Mouse (Mus musculus) activated CD4-positive, CD25-positive, alpha-beta regulatory T cell, adult 9 weeks (primary cell): Measurements from ENCODE around the gene Gm12184. TPM values are rescaled to one million over a fixed set of nuclear protein-coding genes. Genes with fewer than 3 reads are reported as not detected.

ENCODE experiments used
- polyA plus RNA-seq: library from polyadenylated mRNA; unstranded; fragments of 100-300 nt; shearing (Covaris generic); gene quantifications from one replicate; pipeline ENCODE4 v1.2.1, GENCODE M21; 2017

Gm12184 gene
- polyA plus RNA-seq, result 0.46 TPM

GRCm38 (mm10) chr11:48825979-48826751, at the start of gene Gm12184, which contains the start of gene Trim7:
Gene Gm12184 (minus strand): TSS chr11:48826655.
Gene Trim7 (plus strand): TSS chr11:48826140.

GRCm38 (mm10) chr11:48871201-48871772, 44.8 kb upstream of the Gm12184 start, which contains the start of gene Irgm1:
Gene Irgm1 (minus strand): TSS chr11:48871683.

GRCm38 (mm10) chr11:48816800-48817665, 9.4 kb downstream of the Gm12184 start, which contains the start of gene Trim41:
Gene Trim41 (minus strand): TSS chr11:48817353.

DNA sequence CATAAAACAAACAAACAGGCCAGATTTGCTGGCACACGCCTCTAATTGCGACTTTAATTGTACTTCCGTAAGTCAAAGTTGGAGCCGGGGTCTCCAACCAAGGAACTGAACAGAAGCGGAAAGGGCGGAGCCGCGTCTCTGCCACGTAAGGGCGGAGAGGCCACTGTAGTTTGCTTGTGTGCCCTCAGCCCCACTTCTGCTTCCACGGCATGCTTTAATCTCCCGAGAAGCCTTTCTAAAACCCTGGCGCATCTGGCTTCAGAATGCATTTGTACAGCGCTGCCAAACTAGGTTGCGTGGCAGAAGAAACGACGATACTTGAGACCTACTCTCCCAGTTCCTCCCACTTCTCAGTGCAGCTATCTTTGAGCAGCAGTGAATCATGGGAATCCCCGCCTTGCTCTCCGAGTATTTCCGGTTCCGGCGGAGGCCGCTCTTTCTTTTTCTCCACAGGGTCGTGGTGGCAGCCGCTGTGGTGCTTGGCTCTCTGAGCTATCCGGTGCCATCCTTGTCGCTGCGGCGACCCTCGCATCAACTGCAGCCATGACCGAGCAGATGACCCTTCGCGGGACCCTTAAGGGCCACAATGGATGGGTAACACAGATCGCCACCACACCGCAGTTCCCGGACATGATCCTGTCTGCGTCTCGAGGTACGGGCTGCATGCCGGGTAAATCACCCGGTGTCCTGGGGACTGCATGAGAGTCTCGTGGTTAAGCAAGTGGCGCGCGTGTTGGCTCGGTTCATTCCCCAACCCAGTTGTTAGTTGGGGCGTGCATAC, 26.3 kb downstream of the Gm12184 start, which contains the start of gene Rack1:
Rack1 (plus strand) TSS at position 412 of the 781 bp plus-strand sequence.

Other genes starting within 250 kb of the Gm12184 start
- gene Rack1, start 26.3 kb downstream of the Gm12184 start, polyA plus RNA-seq, result 848 TPM
- 2.4 TPM for gene Trim41, start 9.3 kb downstream of the Gm12184 start, polyA plus RNA-seq
- gene Trim7, start 515 bp downstream of the Gm12184 start, polyA plus RNA-seq, result 0.20 TPM
- gene Irgm1, start 45.0 kb upstream of the Gm12184 start, polyA plus RNA-seq, result 206 TPM
- gene Gm5431, start 75.6 kb upstream of the Gm12184 start, polyA plus RNA-seq, result 1.7 TPM
- gene Psme2b, start 119.5 kb upstream of the Gm12184 start, polyA plus RNA-seq, result 280 TPM
- 0.68 TPM for gene Olfr56, start 152.2 kb upstream of the Gm12184 start, polyA plus RNA-seq
- 291 TPM for gene 9930111J21Rik1, start 152.7 kb upstream of the Gm12184 start, polyA plus RNA-seq
- gene Gm12185, start 165.6 kb upstream of the Gm12184 start, polyA plus RNA-seq, result 10.5 TPM
- gene Tgtp1, start 167.5 kb upstream of the Gm12184 start, polyA plus RNA-seq, result 270 TPM
- gene 9930111J21Rik2, start 224.6 kb upstream of the Gm12184 start, polyA plus RNA-seq, result 168 TPM
- 375 TPM for gene Tgtp2, start 237.6 kb upstream of the Gm12184 start, polyA plus RNA-seq
- 613 TPM for gene Ifi47, start 249.9 kb upstream of the Gm12184 start, polyA plus RNA-seq